Mouse (Mus musculus) kidney, postnatal 4 days (tissue): Measurements from ENCODE around the gene Zfp423.

ENCODE experiments used
- DNase-seq, 2 experiments: peaks; one replicate each; pipeline ENCODE4 v3.0.0; 2021; ENCODE audit warnings: mixed read lengths in 2 of 2

Zfp423 gene

DNA sequence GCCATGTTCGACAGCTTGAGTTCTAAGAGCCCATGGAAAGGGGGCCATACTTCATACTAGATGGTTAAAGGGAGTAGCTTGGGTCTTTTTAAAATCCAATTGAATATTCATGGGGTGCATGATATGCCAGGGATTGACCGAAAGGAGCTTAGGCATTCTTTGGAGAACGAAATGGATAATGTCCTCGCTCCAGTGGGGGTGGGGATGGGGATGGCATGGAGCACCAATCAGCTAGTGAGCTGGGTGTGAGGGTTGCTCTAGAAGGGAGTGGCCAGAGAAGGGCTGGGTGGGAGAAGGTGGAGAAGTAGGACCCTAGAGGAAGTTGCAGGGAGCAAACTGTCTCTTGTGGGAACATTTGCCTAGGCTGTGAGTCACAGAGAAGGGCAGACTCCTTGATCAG is 271.0 kb downstream of the Zfp423 start:
- no peak for DNase-seq

- DNase-seq = no peak
These were observed 272.3 kb downstream of the Zfp423 start for GRCm38 (mm10) chr8:87686986-87687698.

DNA sequence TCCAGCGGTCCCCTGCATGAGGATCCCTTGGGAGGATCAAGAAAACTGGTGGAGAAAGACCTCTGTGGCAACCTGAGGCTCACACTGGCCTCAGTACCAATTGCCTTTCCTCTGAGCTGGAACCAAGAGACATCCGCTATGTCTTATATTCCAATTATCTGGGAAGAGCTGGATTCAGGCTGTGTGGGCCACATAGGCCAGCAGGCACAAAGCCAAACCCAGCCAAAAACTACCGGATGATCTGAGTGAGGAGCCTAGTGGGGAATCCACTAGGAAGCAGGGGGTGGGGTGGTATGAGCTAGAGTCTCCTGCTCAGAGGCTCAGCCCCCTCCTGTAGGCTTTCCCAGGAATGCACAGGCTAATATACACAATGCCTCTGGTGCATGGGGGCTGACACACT is 273.4 kb downstream of the Zfp423 start:
- no peak for DNase-seq

- no peak for DNase-seq
These were observed 274.0 kb downstream of the Zfp423 start for GRCm38 (mm10) chr8:87685392-87685791.

DNA sequence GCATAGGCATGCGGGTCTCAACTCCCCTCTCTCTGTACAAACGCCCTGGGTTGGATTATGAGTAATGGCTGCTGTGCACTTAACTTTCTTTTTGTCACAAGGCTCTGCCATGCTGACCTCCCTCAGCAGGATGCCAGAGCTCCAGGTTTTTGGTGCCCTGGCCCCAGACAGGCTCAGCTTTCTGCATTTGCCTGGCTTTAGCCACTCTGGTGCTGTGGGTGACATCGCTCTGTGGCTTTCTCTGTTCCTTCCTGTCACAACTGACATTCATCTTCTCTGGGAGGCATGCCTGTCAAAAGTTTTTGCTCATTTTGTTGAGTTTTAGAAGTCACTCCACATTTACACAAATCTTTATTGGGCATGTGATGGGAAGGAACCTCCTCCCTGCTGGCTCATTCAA is 277.3 kb downstream of the Zfp423 start:
- no peak for DNase-seq

DNA sequence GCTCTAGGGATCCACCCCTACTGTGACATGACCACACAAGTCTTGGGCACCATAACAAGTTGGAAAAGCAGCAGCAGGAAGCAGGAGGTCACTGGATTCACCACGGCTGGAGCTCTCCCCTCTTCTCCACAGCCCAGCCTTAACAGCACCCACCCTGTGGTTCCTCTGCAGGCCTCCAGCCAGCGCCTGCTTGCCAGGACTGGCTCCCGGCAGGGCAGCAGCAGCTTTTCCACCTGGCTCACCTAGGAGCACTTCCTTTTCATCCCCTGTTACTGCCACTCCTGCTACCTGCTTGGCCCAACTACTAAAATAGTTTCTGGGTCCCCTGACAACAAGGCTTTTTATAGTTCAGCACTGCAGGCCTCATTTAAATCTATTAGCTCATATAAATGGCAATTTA is 279.4 kb downstream of the Zfp423 start:
- no peak for DNase-seq

DNA sequence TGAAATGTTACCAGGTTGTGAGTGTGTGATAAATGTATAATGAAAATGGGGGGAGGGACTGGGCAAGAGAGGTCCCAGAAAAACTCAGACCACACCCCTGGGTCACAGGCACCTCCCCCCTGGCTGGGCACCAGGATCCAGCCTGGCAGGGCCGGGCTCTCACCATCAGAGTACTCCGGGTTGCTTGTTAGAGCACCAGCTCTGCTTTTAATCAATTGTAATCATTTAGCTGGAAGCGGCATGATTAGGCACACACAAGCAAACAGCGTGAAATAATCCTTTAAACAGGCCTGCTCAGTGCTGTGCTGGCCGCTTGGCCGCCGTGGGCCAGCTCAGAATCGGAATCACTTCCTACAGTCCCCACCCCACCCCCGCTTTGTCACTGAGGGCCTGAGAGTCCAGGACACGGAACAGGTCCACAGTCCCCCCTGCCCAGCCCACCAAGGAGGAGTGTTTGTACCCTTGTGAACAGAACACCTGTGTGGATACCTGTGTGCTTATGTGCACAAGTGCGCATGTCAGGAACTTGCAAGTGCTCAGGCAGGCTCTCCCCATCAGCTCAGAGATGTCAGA is 279.9 kb downstream of the Zfp423 start:
- no peak for DNase-seq

- no peak for DNase-seq
These were observed 284.0 kb downstream of the Zfp423 start for GRCm38 (mm10) chr8:87675411-87675810.

GRCm38 (mm10) chr8:87674157-87674556 is 285.2 kb downstream of the Zfp423 start:
- DNase-seq = peak in 1 of 2 experiments; percentile 28

DNA sequence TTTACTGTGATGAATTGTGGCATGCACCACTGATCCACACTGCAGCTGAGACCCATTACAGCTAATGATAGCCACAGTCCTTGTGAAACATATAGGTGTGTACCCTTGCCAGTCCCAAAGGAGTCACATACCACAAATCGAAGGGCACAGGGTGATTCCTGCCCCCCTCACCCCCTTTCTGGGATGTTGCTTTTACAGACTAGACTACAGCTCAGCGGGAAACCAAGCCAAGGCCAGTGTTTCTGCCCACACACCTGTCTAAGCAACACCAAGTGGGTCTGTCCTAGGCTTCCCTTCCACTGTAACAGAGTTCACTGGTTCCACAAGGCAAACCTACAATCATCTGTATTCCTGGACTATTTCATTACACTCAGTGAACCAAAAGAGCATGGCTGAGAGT is 287.2 kb downstream of the Zfp423 start:
- no peak for DNase-seq

DNA sequence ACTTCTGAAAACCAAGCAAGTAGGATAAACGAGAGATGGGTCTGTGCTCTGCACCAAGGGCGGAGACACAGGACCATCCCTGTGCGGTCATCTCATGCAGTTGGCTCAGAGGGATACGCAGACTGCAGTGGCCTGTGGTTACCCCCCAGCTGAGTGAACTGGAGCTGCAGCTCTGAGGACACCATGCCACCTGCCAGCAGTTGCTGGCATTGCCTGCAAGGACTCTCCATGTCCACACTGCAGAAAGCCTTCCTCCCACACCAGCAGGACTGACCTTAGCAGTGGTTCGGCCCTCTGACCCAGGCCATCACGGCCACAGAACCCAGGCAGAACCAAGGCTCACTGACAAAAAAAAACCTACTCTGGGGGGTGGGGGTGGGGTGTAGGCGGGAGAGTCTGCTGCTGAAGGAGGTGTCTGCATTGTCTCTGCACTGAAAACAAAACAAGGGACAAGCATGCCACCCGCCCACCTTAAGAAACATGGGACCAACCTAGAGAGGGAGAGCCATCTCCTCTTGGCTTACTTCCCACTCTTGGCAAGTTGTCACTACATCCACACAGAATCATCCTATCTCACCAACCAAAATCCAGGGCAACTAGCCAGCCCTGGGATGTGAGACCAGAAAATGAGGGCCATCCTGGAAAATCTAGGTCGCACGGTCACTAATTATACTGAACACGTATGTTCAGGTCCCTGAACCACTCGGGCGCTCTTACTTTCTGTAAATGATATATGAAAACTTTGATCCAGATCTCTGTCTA is 288.0 kb downstream of the Zfp423 start:
- no peak for DNase-seq

DNA sequence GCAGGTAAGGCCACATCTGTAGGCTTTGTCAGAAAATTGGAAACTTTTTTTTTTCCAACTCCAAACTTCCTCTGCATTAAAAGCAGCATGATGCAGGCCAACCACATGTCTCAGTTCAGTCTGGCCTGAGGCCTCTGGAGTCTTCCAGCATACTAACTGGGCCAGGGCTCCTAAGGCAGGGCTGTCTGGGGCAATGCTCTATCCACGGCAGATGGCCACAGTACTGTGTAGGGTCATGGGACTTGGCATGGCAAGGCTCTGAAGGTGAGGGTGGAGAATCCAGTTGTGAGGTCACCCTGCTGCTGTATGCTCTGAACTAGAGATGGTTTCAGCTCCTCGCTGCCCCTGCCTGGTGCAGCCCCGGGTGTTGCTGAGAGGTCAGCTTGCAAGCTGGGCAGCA is 289.2 kb downstream of the Zfp423 start:
- DNase-seq = no peak

- DNase-seq = no peak
These were observed 290.7 kb downstream of the Zfp423 start for GRCm38 (mm10) chr8:87668736-87669135.

- DNase-seq = no peak
These were observed 291.3 kb downstream of the Zfp423 start for GRCm38 (mm10) chr8:87667914-87668643.

DNA sequence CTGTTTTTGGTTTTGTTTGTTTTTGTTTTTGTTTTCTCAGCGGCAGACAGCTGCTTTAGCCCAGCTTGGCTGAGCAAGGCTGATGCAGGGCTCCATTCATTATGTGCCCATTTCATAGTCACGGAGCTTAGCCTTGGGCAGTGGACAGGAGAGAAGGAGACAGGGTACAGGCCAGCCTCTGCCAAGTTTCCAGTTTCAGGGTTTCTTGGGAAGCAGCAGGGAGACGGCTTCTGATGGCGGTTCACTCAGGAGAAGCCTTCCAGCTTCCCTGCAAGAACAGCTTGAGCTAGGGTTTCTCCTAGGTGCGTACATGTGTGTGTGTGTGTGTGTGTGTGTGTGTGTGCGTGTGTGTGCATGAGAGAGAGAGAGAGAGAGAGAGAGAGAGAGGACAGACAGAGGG is 292.1 kb downstream of the Zfp423 start:
- no peak for DNase-seq

DNA sequence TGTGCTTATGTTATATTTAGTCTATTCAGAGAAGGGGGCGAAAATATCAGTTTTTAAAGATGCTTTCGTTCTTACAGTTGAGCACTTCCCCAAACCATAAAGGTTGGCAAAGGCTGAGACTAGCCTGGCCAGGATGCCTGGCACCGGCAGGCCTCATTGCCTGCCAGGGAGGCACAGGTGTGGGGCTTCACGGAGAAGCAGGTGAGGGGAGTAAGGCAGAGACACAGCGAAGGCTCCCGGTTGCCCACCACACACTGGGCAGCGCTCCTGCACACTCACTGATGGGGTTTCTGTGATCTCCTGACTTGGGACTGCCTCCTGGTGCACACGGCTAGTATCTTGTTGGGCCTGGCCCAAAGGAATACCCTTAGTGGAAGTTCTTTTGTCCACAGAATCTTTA is 294.1 kb downstream of the Zfp423 start:
- no peak for DNase-seq

DNA sequence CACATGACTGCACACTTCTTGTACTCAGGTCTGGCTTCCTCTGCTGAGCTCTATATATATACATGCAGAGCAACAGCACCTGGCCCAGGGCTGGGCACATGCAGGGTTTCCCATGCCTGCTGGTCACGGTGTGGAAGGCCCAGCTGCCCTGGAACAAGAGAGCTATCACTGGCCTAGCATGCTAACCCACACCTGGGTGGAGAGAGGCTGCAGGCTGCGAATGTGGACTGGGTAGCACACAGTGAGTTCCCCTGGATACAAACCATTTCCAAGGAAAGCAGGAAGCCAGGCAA is 295.2 kb downstream of the Zfp423 start:
- DNase-seq = no peak

DNA sequence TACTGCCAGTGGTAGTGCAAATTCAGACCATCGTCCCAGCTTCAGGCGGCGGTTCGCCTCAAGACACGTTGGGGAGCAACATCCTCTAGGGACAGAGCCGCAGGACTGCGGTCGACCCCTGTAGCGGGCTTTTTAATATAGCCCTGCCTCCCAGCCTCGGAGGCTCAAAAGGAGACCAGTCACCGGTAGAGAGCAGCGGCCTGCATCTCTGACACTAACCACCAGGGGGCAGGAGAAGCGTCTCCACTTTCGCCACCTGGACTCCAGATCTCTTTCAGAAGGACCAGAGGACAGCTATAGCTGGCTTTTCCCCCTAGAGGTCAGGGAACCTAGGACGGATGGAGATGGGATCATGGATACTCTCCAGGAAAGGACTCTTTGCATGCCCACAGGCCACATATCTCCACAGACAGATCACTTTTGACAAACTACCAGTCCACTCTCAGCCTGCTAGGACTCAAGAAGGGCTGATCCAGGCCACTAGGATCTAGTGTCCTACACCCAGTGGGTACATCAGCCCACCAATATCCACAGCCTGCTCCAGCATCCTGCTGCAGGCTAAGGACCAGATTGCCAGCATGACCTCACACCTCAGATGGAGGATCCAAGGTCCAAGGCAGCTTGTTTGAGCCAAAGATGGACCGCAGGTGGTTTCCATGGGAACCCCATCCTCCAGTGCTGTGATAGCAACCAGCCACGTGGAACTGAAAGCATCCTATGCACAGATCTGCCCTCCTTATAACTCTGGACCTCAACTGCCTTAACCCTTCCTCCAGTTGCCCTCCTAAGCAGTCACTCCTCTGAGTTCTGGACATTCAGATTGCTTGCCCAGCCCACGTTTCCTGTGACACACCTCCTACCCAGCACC is 295.8 kb downstream of the Zfp423 start:
- peak; percentile 90 to 91 for DNase-seq

GRCm38 (mm10) chr8:87662811-87663341 is 296.5 kb downstream of the Zfp423 start:
- DNase-seq = peak; percentile 47 to 57

DNA sequence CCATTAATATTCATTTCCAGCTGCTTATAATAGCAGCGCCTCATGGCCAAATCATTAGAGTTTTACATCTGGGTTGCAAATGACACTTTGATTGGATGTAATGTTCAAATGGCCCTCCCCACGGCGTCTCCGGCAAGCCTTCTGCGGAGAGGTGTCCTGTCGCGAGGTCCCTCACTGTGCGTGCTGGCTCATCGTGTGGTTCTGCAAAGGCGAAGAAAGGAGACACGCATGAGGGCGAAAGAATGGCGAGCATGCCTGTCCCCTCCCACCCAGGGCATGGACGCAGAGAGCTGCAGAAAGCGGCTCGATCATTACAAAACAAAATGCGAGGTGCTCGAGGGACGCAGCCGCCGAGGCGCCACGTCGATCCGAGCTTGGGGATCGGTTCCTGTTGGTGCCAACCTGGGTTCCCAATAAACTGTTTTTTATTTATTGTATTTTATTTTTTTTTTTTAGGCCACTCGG is 297.1 kb downstream of the Zfp423 start:
- peak; percentile 28 to 61 for DNase-seq

DNA sequence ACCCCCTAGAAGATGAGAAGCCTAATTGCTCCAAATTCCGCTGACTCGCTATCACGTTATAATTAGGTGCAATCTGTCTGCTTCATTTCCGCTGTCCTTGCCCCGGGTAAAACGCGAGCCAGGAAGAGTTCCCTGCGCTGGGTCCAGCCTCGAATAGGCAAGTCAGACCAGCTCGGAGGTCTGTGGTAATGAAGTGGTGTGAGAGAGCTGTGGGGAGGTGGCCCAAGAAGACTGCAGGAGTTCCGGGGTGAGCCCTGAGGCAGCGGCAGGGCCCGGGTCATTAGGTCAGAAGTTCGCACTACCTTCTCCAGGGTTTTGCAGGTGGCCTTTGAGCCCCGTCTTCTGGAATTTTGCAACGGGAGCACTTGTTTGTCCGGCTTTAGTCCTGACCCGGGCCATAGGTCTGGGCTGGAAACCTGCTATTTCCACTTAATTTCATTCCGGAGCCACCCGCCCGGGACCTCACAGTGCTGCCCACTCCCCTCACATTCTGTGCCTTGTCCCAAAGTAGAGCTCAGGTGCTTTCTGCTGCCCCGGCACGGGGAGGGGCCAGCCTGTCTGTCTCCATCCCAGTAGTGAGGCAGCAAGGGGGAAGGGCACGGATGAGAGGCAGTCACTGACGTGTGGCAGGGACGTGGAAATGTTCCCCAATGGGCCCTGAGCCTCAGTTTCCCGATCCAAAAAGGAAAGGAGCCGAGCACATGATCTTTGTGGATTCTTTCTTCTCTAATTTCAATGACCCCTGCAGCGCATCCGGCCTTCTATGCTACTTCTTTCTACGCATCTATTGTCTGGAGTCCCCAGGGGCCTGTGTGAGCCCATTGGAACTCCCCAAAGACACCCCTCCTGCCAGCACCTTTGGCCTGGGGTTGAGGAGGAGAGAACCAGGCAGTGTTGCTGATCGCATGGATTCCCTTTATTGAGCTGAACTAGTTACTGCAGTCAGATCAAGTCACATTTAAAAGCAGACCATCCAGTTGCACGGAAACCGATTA is 298.2 kb downstream of the Zfp423 start:
- DNase-seq = peak; percentile 18 to 40
